Mouse (Mus musculus) ES-Bruce4 (cell line): ENCODE data around the gene Nagpa.
"Not testable (repeated sequence)": the region's sequence is repeated elsewhere in the genome, so short reads cannot be mapped to it uniquely, and the experiment has no call there.

Source experiments
- CTCF ChIP-seq: IDR thresholded peaks from one replicate; pipeline ENCODE4 v1.8.1; 2011; ENCODE audit warnings: low read depth, low read length
- POLR2A ChIP-seq: IDR thresholded peaks from one replicate; pipeline ENCODE4 v1.8.1; 2011; ENCODE audit warnings: low read length; ENCODE audit not compliant: insufficient read depth

- not testable (repeated sequence) for TF ChIP-seq POLR2A, CTCF
These were observed 22.7 kb upstream of the Nagpa start for GRCm38 (mm10) chr16:5226534-5226933.
